Mouse (Mus musculus) midbrain, postnatal 0 days (tissue): ENCODE measurements around the gene Gpatch3. TPM values are rescaled to one million over a fixed set of nuclear protein-coding genes. Genes with fewer than 3 reads are reported as not detected.

Experiments
- ATAC-seq: fragments of 200-750 bp; cut with Nextera tagmentation; 2 replicates; pipeline ENCODE4 v1.8.0; 2017; ENCODE audit warnings: moderate number of reproducible peaks, mild to moderate bottlenecking, moderate TSS enrichment, moderate library complexity; ENCODE audit not compliant: low FRiP score
- DNase-seq: peaks from one replicate; pipeline ENCODE4 v3.0.0-alpha.2; 2015; ENCODE audit warnings: low spot score
- H3K27ac ChIP-seq: fragments of 300-500 bp; sonication (generic); 2 replicates; pipeline ENCODE4 v1.5.1; 2014; ENCODE audit warnings: low read depth, mild to moderate bottlenecking, low read length, mixed read lengths
- H3K27me3 ChIP-seq: fragments of 300-500 bp; sonication (generic); 2 replicates; pipeline ENCODE4 v1.6.1; 2014; ENCODE audit warnings: low read length, control low read depth, mixed read lengths; ENCODE audit not compliant: insufficient read depth
- H3K36me3 ChIP-seq: fragments of 300-500 bp; sonication (generic); 2 replicates; pipeline ENCODE4 v1.6.1; 2014; ENCODE audit warnings: low read length, control low read depth, mixed read lengths; ENCODE audit not compliant: insufficient read depth
- H3K4me1 ChIP-seq: fragments of 300-500 bp; sonication (generic); 2 replicates; pipeline ENCODE4 v1.6.1; 2014; ENCODE audit warnings: mild to moderate bottlenecking, control low read depth, antibody characterized with exemption, low read length, mixed read lengths; ENCODE audit not compliant: insufficient read depth
- H3K4me2 ChIP-seq: fragments of 300-500 bp; sonication (generic); 2 replicates; pipeline ENCODE4 v1.6.1; 2014; ENCODE audit warnings: low read depth, mild to moderate bottlenecking, low read length, mixed read lengths; ENCODE audit not compliant: poor library complexity, severe bottlenecking
- H3K4me3 ChIP-seq: fragments of 300-500 bp; sonication (generic); 2 replicates; pipeline ENCODE4 v1.5.1; 2014; ENCODE audit warnings: low read depth, mild to moderate bottlenecking, low read length, moderate library complexity
- H3K9ac ChIP-seq: fragments of 300-500 bp; sonication (generic); replicated peaks from 2 replicates; pipeline ENCODE4 v1.6.1; 2014; ENCODE audit warnings: mild to moderate bottlenecking, low read length, moderate library complexity, mixed read lengths; ENCODE audit not compliant: poor library complexity, severe bottlenecking
- H3K9me3 ChIP-seq: fragments of 300-500 bp; sonication (generic); 2 replicates; pipeline ENCODE4 v1.6.1; 2016; ENCODE audit warnings: low read length, control low read depth
- CTCF ChIP-seq: IDR thresholded peaks from 2 replicates; pipeline ENCODE4 v1.5.1; 2016; ENCODE audit warnings: antibody characterized with exemption, mild to moderate bottlenecking
- WGBS: fragments of 180-500 bp; shearing (Covaris S2); extraction: QIAGEN DNeasy Blood & Tissue Kit; methylation state at CpG from one replicate; pipeline ENCODE4 v1.1.7; 2014; 5-methylcytosine and 5-hydroxymethylcytosine counted together
- polyA plus RNA-seq: library from polyadenylated mRNA; unstranded; fragments of >200 nt; fragmentation: Nextera tagmentation; extraction: Ambion mirVana; gene quantifications from 2 replicates; pipeline ENCODE4 v1.2.1, GENCODE M21; 2015
- total RNA-seq: library from RNA; depleted of rRNA; stranded (reverse); fragments of >200 nt; gene quantifications from 2 replicates; pipeline ENCODE4 v1.2.3, GENCODE M21; 2014

Gene Gpatch3
- total and polyA plus RNA-seq, 2 experiments from 2014 or later = 5.6 to 8.7 TPM

GRCm38 (mm10) chr4:133574843-133575202 is 278 bp downstream of the Gpatch3 start:
- Histone ChIP-seq H3K4me1 (no peaks in the 10 kb centered on the region), H3K27ac (peak overlapping the region; percentile 44), H3K36me3 (peaks cover 18% of the 10 kb centered on the region), H3K9me3 (no peaks in the 10 kb centered on the region), H3K4me3 (peak overlapping the region; percentile 96), H3K4me2 (peak overlapping the region; percentile 93), H3K9ac (peak overlapping the region; percentile 77), H3K27me3 (no peaks in the 10 kb centered on the region)
- peak; percentile 3; the same call in 1 of the 2 replicates for ATAC-seq
- TF ChIP-seq CTCF = no peak
- no peak for DNase-seq
- WGBS = 2% methylated on average over 36 of the region's 41 CpGs

DNA sequence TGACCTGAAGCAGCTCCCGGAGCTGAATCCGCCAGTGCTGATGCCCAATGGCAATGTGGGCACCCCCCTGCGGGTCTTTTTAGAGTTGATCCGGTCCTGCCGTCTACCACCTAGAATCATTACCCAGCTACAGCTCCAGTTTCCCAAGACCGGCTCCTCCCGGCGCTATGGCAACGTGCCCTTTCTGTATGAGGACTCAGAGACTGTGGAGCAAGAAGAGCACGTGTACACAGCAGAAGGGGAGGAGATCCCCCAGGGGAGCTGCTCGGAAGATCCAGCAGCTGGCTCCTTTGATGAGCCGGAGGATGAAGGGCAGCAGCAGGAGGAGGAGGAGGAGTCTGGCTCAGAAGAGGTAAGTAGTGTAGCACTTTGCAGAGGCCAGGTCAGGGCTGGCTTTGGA is 3.4 kb downstream of the Gpatch3 start:
- Histone ChIP-seq H3K27me3 (no peaks in the 10 kb centered on the region), H3K9ac (no peak overlapping the region), H3K36me3 (peaks cover 38% of the 10 kb centered on the region), H3K4me3 (no peak overlapping the region), H3K4me1 (no peaks in the 10 kb centered on the region), H3K27ac (no peak overlapping the region), H3K9me3 (no peaks in the 10 kb centered on the region), H3K4me2 (no peak overlapping the region)
- ATAC-seq = no peak
- no peak for TF ChIP-seq CTCF
- DNase-seq = no peak
- 65% methylated on average over 12 of the region's 12 CpGs for WGBS

DNA sequence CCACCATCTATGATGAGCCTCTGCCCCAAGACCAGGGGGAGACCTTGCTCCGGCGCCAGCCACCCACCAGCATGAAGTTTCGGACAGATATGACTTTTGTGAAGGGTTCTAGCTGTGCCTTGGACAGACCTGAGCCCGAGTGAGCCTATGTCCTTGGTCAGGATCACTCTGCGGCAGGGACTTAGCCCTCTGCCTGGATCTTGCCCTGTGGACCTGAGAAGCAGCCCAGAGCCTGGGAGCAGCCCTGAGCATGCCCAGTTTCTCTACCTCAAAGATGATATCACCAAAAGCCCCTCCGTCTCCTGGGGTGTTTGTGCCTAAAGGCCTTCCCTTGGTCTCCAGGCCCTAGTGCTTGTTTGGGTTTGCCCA is 9.1 kb downstream of the Gpatch3 start:
- DNase-seq = no peak
- peak; percentile 41; the same call in 1 of the 2 replicates for ATAC-seq
- H3K4me3 ChIP-seq = peak overlapping the region; percentile 60
- H3K27me3 ChIP-seq = no peaks in the 10 kb centered on the region
- H3K27ac ChIP-seq = peak overlapping the region; percentile 92
- H3K4me2 ChIP-seq = peak overlapping the region; percentile 100
- 57% methylated on average over 6 of the region's 6 CpGs for WGBS
- no peaks in the 10 kb centered on the region for H3K9me3 ChIP-seq
- H3K36me3 ChIP-seq = peaks cover 52% of the 10 kb centered on the region
- no peaks in the 10 kb centered on the region; the same call in 1 of the 2 replicates for H3K4me1 ChIP-seq
- no peak for TF ChIP-seq CTCF
- peak overlapping the region; percentile 83 for H3K9ac ChIP-seq

DNA sequence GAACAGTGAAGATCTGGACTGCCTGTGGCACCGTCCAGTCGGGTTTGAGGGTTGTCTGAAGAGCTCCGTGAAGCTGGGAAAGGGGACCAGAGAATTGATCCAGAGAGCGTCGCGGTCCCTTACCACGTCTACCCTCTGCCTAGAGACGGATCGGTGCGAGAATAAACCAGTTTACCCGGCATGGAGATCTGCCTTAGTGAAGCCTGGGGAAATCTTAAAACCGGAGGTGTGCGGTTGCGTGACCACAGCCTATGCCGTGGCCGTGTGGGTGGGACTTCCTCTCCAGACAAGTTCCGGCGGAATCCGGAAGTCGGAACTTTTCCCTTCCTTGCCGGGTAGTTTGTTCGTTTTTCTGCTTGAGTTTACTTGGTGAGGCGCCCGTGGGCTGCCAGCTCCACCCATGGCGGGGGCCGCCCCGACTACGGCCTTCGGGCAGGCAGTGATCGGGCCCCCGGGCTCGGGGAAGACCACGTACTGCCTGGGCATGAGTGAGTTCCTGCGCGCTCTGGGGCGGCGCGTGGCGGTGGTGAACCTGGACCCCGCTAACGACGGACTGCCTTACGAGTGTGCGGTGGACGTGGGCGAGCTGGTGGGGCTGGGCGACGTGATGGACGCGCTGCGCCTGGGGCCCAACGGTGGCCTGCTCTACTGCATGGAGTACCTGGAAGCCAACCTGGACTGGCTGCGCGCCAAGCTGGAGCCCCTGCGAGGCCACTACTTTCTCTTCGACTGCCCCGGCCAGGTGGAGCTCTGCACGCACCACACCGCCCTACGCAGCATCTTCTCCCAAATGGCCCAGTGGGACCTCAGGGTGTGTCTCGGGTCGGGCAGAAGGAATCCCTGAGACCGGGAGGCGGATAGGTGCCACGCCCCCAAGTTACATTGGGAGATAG is 9.8 kb downstream of the Gpatch3 start, which contains the start of gene Gpn2:
TSS of gene Gpn2 (plus strand) at position 304 of the 893 bp plus-strand sequence.
- no peaks in the 10 kb centered on the region for H3K9me3 ChIP-seq
- WGBS = 2% methylated on average over 64 of the region's 65 CpGs
- H3K27ac ChIP-seq = peak within 1 kb of the TSS; percentile 92
- peaks cover 48% of the 10 kb centered on the region for H3K36me3 ChIP-seq
- H3K4me3 ChIP-seq = peak within 1 kb of the TSS; percentile 60
- peak within 1 kb of the TSS; percentile 83 for H3K9ac ChIP-seq
- no peaks in the 10 kb centered on the region; the same call in 1 of the 2 replicates for H3K4me1 ChIP-seq
- peak within 1 kb of the TSS; percentile 100 for H3K4me2 ChIP-seq
- no peaks in the 10 kb centered on the region for H3K27me3 ChIP-seq
- ATAC-seq = peak; percentile 91
- no peak for TF ChIP-seq CTCF
- DNase-seq = peak; percentile 89

DNA sequence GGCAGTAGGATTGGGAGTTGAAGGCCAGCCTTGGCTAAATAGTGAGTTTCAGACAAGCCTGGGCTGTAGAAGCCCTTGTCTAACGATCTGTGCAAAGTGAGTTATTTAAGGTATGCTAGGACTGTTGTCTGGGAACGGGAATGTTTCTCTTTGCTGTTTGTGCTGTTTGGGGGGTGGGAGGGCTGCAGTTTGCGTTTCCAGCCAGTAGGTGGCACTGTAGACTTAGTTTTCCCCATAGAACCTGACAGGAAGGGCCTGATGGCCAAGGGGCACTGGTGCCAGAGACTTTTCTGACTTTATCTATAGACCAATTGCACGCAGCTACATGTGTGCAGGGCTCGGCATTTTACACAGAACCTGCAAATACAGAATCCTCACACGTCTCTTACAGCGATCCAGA is 18.0 kb downstream of the Gpatch3 start:
- TF ChIP-seq CTCF = peak; percentile 93
- H3K4me1 ChIP-seq = no peaks in the 10 kb centered on the region
- 32% methylated on average over 7 of the region's 7 CpGs for WGBS
- no peaks in the 10 kb centered on the region for H3K9me3 ChIP-seq
- DNase-seq (peak; percentile 73), ATAC-seq (no peak)
- no peaks in the 10 kb centered on the region for H3K27me3 ChIP-seq
- no peak overlapping the region for H3K9ac ChIP-seq
- H3K4me2 ChIP-seq = no peak overlapping the region
- peaks cover 28% of the 10 kb centered on the region for H3K36me3 ChIP-seq
- no peak overlapping the region for H3K27ac ChIP-seq
- no peak overlapping the region for H3K4me3 ChIP-seq

- no peaks in the 10 kb centered on the region for H3K9me3 ChIP-seq
- ATAC-seq (no peak), DNase-seq (no peak)
- no peaks in the 10 kb centered on the region for H3K4me1 ChIP-seq
- peaks cover 22% of the 10 kb centered on the region for H3K27me3 ChIP-seq
- peaks cover 6% of the 10 kb centered on the region for H3K36me3 ChIP-seq
- no peak overlapping the region for H3K9ac ChIP-seq
- no peak overlapping the region for H3K27ac ChIP-seq
- 74% methylated on average over 7 of the region's 7 CpGs for WGBS
- no peak overlapping the region for H3K4me2 ChIP-seq
- no peak for TF ChIP-seq CTCF
- no peak overlapping the region for H3K4me3 ChIP-seq
Observed at GRCm38 (mm10) chr4:133595538-133595937, 21.0 kb downstream of the Gpatch3 start.
